Mouse (Mus musculus) midbrain, embryonic 14.5 days (tissue): ENCODE data around the gene A730046J19Rik. TPM values are rescaled to one million over a fixed set of nuclear protein-coding genes. Genes with fewer than 3 reads are reported as not detected.

Experiments used
- ATAC-seq: fragments of 200-750 bp; cut with Nextera tagmentation; 2 replicates; pipeline ENCODE4 v1.8.0; 2017; ENCODE audit warnings: moderate number of reproducible peaks, moderate library complexity; ENCODE audit not compliant: low FRiP score, low TSS enrichment
- DNase-seq: peaks from one replicate; pipeline ENCODE4 v3.0.0-alpha.2; 2015
- H3K27ac ChIP-seq: fragments of 300-500 bp; sonication (generic); replicated peaks from 2 replicates; pipeline ENCODE4 v1.5.1; 2014; ENCODE audit warnings: mild to moderate bottlenecking, low read depth, low read length, moderate library complexity
- H3K27me3 ChIP-seq: fragments of 300-500 bp; sonication (generic); 2 replicates; pipeline ENCODE4 v1.6.1; 2014; ENCODE audit warnings: low read length, control low read depth, mixed read lengths; ENCODE audit not compliant: control insufficient read depth, insufficient read depth
- H3K36me3 ChIP-seq: fragments of 300-500 bp; sonication (generic); 2 replicates; pipeline ENCODE4 v1.6.1; 2014; ENCODE audit warnings: low read length, control low read depth; ENCODE audit not compliant: control insufficient read depth, insufficient read depth
- H3K4me1 ChIP-seq: fragments of 300-500 bp; sonication (generic); 2 replicates; pipeline ENCODE4 v1.6.1; 2014; ENCODE audit warnings: mild to moderate bottlenecking, antibody characterized with exemption, low read length, control low read depth; ENCODE audit not compliant: control insufficient read depth, insufficient read depth
- H3K4me2 ChIP-seq: fragments of 300-500 bp; sonication (generic); 2 replicates; pipeline ENCODE4 v1.6.1; 2014; ENCODE audit warnings: mild to moderate bottlenecking, low read length, moderate library complexity
- H3K4me3 ChIP-seq: fragments of 300-500 bp; sonication (generic); replicated peaks from 2 replicates; pipeline ENCODE4 v1.5.1; 2014; ENCODE audit warnings: low read depth, low read length
- H3K9ac ChIP-seq: fragments of 300-500 bp; sonication (generic); replicated peaks from 2 replicates; pipeline ENCODE4 v1.6.1; 2014; ENCODE audit warnings: mild to moderate bottlenecking, low read length, moderate library complexity
- H3K9me3 ChIP-seq: fragments of 300-500 bp; sonication (generic); 2 replicates; pipeline ENCODE4 v1.6.1; 2016; ENCODE audit warnings: low read length, control low read depth, mixed read lengths; ENCODE audit not compliant: control insufficient read depth
- WGBS: fragments of 180-500 bp; shearing (Covaris S2); extraction: QIAGEN DNeasy Blood & Tissue Kit; methylation state at CpG from one replicate; pipeline ENCODE4 v1.1.7; 2014; 5-methylcytosine and 5-hydroxymethylcytosine counted together
- polyA plus RNA-seq: library from polyadenylated mRNA; unstranded; fragments of >200 nt; fragmentation: Nextera tagmentation; extraction: Ambion mirVana; gene quantifications from 2 replicates; pipeline ENCODE4 v1.2.1, GENCODE M21; 2014

Gene A730046J19Rik
- 0.28 and 0.32 TPM in 2 replicates for polyA plus RNA-seq

DNA sequence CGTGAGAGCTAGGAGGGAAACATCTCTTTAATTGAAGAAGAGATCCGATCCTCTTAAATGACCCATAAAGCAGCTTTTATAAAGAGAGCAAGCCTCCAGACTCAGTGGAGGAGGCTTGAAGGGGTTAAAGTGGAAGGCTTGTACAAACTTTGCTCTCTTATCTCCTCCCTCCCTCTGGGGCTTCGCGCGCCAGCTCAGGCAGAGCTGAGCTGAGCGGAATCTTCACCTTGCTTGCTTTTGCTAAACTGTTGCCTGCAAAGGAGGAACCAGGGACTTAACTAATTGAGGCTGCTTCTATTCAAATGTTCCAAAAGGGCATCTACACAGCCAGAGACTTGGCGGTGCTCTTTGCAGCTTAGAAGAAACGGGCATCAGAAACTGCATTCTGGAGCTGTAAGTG is at the start of gene A730046J19Rik:
Gene A730046J19Rik (plus strand): TSS at position 173 of the 400 bp plus-strand sequence.
- no peaks in the 10 kb centered on the region for H3K9me3 ChIP-seq
- H3K4me2 ChIP-seq, result peak within 1 kb of the TSS; percentile 33
- 27% methylated on average over 8 of the region's 8 CpGs for WGBS
- H3K9ac ChIP-seq, result no peak within 1 kb of the TSS
- no peak within 1 kb of the TSS for H3K27ac ChIP-seq
- H3K36me3 ChIP-seq, result no peaks in the 10 kb centered on the region
- DNase-seq, result peak; percentile 10
- H3K27me3 ChIP-seq, result no peaks in the 10 kb centered on the region
- no peak within 1 kb of the TSS for H3K4me3 ChIP-seq
- no peak for ATAC-seq
- no peaks in the 10 kb centered on the region for H3K4me1 ChIP-seq

DNA sequence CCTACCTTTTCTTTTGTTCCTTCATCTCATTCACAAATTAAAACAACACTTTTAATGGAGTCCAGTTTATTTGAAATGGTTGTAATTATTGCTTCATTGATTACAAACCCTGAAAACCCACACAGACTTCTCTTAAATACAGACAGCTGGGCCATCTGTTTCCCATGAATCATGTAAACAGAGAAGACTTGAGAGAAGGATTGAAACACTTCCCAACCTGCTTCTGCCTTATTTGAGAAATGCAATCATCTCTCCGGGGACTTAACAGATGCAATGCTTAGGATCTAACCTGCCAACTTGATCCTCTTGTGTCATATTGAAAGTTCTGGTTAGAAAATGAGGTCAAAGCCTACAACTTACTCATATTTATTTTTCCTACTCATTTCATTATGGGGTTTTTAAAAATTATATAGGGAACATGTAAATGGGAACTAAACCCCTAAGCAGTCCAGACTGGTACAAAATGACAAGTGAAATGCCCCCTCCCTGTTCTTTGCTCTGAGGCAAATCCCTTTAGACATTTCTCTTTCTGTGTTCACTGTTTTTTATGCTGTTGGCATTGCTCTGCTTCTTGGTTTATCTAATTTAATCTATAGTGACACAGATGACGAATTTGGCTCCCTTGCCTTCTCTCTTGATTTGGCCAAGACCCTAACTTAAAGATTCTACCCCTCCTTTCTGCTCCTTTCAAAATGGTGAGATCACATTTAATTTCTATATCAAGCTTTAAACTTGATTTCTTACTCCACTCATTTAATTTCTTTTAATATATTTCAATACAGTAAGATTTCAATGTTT is 48.7 kb upstream of the A730046J19Rik start:
- Histone ChIP-seq H3K27ac (no peak overlapping the region), H3K9ac (no peak overlapping the region), H3K9me3 (no peaks in the 10 kb centered on the region), H3K4me2 (no peak overlapping the region), H3K36me3 (no peaks in the 10 kb centered on the region), H3K4me1 (no peaks in the 10 kb centered on the region), H3K4me3 (no peak overlapping the region), H3K27me3 (no peaks in the 10 kb centered on the region)
- DNase-seq, result peak; percentile 8
- WGBS, result 61% methylated on average over 2 of the region's 2 CpGs
- no peak for ATAC-seq

DNA sequence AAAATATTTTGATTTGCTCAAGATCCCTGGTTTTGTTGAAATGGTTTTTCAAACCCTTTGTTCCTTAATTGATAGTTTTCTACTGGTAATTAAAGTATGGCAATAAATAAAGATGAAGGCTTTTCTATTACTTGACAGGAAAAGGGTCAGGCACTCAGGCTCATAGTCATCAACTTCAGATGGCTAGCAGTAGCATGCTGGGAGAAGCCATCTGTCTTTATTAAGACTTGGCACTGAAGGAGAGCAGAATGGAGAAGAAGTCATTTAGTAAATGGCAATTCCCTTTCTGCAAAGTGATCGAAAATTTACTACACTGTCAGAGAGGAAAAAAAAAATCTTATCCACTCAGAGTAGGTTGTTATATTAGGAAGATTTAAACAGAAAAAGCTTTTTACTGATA is 17.2 kb upstream of the A730046J19Rik start:
- no peak overlapping the region for H3K27ac ChIP-seq

GRCm38 (mm10) chrX:144149987-144150386 is 3.5 kb upstream of the A730046J19Rik start:
- WGBS, result 49% methylated on average over 2 of the region's 2 CpGs
- no peaks in the 10 kb centered on the region for H3K36me3 ChIP-seq
- H3K4me2 ChIP-seq, result no peak overlapping the region
- no peaks in the 10 kb centered on the region for H3K9me3 ChIP-seq
- DNase-seq (no peak), ATAC-seq (no peak)
- no peak overlapping the region for H3K4me3 ChIP-seq
- no peak overlapping the region for H3K9ac ChIP-seq
- no peaks in the 10 kb centered on the region for H3K4me1 ChIP-seq
- no peaks in the 10 kb centered on the region for H3K27me3 ChIP-seq
- no peak overlapping the region for H3K27ac ChIP-seq

More for the DNA sequence above, 17.2 kb upstream of the A730046J19Rik start:
- Histone ChIP-seq H3K27me3 (no peaks in the 10 kb centered on the region), H3K9me3 (no peaks in the 10 kb centered on the region), H3K4me3 (no peak overlapping the region), H3K4me2 (no peak overlapping the region), H3K9ac (no peak overlapping the region), H3K4me1 (no peaks in the 10 kb centered on the region), H3K36me3 (no peaks in the 10 kb centered on the region)
- WGBS, result 93% methylated on average over 1 of the region's 1 CpGs
- ATAC-seq (no peak), DNase-seq (no peak)

DNA sequence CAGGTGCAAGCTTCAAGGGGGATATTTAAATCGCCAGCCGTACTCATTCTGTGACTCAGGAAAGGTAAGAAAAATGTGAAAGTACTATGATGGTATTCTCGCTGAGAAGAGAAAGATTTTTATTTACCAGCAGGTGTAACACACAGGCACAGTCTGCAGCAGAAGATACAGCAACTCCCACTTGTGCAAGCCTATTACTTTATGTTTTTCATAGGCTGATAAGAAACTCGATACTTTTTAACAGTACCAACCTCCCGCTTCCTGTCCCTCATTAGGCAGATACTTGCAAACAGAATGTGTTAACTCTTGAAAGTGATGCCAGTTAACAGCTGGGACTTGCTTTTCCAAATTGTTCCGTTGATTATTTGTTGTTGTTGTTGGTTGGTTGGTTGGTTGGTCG is 616 bp downstream of the A730046J19Rik start:
- no peak for DNase-seq
- Histone ChIP-seq H3K4me2 (peak overlapping the region; percentile 33; the same call in 1 of the 2 replicates), H3K27ac (no peak overlapping the region), H3K36me3 (no peaks in the 10 kb centered on the region), H3K9ac (no peak overlapping the region), H3K9me3 (no peaks in the 10 kb centered on the region), H3K27me3 (no peaks in the 10 kb centered on the region), H3K4me1 (no peaks in the 10 kb centered on the region), H3K4me3 (no peak overlapping the region)
- ATAC-seq, result no peak
- WGBS, result 40% methylated on average over 7 of the region's 7 CpGs

DNA sequence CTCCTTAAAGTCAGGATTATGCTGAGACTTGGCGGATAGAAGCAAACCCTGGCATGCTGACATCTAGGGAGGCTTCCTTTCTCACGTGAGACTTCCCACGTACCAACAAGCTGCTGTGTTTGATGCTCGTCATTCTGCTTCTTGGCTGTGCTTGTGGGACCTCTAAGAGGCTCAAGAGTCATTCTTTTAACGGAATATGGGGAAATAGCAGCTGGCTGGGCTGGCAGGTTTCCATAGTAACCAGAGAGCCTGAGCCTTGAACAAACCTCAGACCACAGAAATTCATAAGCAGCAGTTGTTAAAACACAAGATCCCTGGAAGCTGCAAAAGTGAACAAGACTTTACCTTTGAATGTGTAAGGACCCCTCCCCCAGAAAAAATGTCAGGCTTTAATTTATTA is 9.4 kb downstream of the A730046J19Rik start:
- 34% methylated on average over 5 of the region's 5 CpGs for WGBS
- H3K36me3 ChIP-seq, result no peaks in the 10 kb centered on the region
- H3K4me2 ChIP-seq, result no peak overlapping the region
- H3K27ac ChIP-seq, result no peak overlapping the region
- H3K4me3 ChIP-seq, result no peak overlapping the region
- H3K9me3 ChIP-seq, result no peaks in the 10 kb centered on the region
- H3K9ac ChIP-seq, result no peak overlapping the region
- H3K4me1 ChIP-seq, result no peaks in the 10 kb centered on the region
- no peak for ATAC-seq
- peak; percentile 47 for DNase-seq
- no peaks in the 10 kb centered on the region for H3K27me3 ChIP-seq

Other genes starting within 250 kb of the A730046J19Rik start
- 226 and 377 TPM in 2 replicates for gene Dcx, start 220.4 kb upstream of the A730046J19Rik start, polyA plus RNA-seq
- 11.1 and 11.9 TPM in 2 replicates for gene Alg13, start 164.1 kb downstream of the A730046J19Rik start, polyA plus RNA-seq